Mouse (Mus musculus): ENCODE data around the gene Tbc1d4.

Gene Tbc1d4

DNA sequence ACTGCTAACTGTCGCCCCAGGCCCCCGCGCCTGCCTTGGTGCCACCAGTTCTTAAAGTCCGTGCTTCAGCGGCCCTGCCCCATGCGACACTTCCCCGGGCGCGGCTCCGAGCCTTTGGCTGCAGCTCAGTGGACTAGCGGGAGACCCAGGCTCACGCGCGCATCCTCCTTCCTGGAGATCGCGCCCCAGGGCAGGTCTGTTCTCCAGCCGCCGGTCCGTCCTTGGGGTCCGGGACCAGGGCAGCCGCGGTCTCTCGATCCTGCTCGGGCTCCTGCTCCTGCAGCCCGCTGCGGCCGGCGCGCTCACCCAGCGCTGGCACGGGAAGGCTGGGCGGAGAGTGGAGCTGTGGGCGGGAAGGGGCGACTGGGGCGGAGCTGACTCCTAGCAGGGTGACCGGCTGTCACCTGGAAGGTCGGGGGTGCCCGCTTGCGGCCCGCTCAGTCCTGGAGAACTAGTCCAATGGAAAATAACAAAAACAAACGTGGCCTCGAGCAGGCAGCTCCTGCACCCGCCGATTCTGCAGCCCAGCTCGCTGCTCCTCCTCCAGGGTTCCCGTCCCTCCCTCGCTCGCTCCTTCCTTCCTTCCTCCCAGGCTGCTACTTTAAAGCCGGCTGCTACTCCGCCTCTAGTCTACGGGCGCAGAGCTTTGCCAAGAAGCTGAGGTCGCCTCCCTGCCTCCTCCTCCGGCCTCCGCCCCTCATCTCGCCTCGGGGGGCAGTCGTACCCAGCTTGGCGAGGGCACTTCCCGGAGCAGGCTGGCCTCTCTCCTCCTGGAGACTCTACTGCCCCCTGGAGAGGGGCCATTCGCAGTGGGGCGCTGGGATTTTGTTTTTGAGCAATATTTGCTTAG is at the start of gene Tbc1d4:
Gene Tbc1d4, minus strand, starts transcription at position 673 of the 850 bp plus-strand sequence.
- peak; percentile 88 for ATAC-seq (ENCODE audit: low TSS enrichment)

DNA sequence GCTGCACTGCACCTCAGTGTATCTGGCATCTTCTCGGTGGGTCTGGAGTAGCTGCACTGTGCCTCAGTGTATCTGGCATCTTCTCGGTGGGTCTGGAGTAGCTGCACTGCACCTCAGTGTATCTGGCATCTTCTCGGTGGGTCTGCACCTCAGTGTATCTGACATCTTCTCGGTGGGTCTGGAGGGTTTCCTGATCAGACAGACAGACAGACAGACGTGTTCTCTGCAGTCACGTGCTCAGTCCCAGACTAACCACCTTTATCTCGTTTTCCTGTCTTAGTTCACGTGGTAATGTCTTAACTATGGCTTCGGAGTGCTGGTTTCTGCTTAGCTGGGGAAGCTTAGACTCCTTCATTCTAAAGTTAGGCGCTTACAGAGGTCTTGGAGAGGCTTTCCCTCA is 47.3 kb upstream of the Tbc1d4 start:
- no peak for ATAC-seq (ENCODE audit: low TSS enrichment)

GRCm38 (mm10) chr14:101654526-101654909 is 45.5 kb upstream of the Tbc1d4 start:
- no peak for ATAC-seq (ENCODE audit: low TSS enrichment)

DNA sequence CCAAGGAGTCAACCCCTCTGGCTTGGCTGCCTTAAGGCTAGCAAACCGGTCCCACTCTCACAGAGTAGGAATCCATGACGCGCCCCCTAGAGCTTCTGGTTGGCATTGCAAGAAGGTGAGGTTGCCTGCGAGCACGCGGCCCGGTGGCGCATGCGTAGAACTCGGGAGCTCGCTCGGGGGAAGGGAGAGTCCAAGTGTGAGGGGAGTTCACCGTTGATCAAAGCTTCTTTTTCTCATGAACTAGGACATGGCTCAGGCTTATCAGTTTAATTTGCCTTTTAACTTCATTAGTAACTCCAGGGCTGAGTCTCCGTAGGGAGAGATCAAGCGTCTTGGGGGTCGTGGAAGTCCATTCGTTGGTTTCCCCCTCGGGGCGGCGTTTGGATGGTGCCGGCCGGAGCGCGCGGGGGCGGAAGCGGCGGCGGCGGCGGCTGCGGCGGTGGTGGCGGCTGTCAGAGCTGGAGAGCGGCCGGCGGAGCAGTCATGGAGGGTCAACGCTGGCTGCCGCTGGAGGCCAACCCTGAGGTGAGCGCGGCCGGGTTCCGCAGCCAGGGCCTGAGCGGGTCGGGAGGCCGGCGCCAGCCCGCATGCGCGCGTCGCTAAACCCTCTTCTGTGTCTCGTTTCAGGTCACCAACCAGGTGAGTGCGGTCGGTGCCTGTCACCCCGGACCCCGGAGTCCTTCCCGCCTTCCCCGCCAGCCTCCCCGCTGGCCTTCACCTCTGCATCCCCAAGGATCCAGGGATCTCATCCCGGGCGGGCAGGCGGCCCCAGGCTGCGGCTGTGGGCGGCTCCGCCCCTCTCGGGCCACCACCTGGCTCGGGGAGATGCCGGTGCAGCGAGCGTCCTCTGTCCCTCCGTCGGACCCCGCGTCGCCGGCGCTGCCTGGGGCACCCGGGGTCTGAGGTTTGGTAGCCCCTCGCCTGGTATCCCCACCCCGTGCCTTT is 44.9 kb upstream of the Tbc1d4 start, which contains the start of gene Uchl3:
Gene Uchl3, plus strand, starts transcription at position 387 of the 945 bp plus-strand sequence.
- ATAC-seq (ENCODE audit: low TSS enrichment) = peak; percentile 95

GRCm38 (mm10) chr14:101652571-101652970 is 43.6 kb upstream of the Tbc1d4 start:
- no peak for ATAC-seq (ENCODE audit: low TSS enrichment)

GRCm38 (mm10) chr14:101650551-101650950 is 41.6 kb upstream of the Tbc1d4 start:
- no peak for ATAC-seq (ENCODE audit: low TSS enrichment)

- ATAC-seq (ENCODE audit: low TSS enrichment) = no peak
Measured at GRCm38 (mm10) chr14:101644948-101645347, 36.0 kb upstream of the Tbc1d4 start.

- ATAC-seq (ENCODE audit: low TSS enrichment) = peak; percentile 99
Measured at GRCm38 (mm10) chr14:101640153-101640843, 31.3 kb upstream of the Tbc1d4 start, which contains the start of gene Commd6. TSS of gene Commd6 (minus strand) at chr14:101640686.

- no peak for ATAC-seq (ENCODE audit: low TSS enrichment)
Measured at GRCm38 (mm10) chr14:101637381-101637780, 28.4 kb upstream of the Tbc1d4 start.

DNA sequence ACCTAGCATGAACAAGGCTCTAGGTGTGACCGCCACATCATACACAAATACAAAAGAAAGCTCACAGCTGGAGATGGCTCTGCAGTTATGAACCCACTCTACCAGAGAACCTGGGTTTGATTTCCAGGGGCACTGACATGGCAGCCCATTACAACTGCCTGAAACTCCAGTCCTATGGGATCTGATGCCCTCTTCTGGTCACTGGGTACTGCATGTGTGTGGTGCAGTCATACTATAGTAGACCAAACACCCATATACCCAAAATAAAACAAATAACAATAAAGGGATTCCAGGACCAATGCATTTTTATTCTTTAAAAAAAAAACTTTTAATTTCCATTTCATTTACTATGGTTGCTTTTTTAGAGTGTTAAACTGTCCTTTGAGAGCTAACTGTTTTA is 26.8 kb upstream of the Tbc1d4 start:
- ATAC-seq (ENCODE audit: low TSS enrichment) = no peak

GRCm38 (mm10) chr14:101630548-101630947 is 21.6 kb upstream of the Tbc1d4 start:
- ATAC-seq (ENCODE audit: low TSS enrichment) = no peak

DNA sequence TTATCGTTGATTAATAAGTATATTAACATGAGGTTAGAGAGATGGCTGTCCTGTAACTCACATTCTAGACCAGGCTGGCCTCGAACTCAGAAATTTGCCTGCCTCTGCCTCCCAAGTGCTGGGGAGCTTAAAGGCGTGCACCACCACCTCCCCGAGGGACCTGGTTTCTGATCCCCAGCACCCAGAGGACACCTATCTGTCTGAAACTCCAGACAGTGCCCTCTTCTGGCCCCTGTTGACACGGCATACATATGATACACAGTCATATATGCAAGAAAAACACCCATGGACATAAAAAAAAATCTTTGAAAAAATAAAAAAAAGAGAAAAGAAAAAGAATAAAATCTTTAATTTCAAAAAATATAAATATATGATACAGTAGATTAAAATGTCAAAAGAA is 8.7 kb upstream of the Tbc1d4 start:
- ATAC-seq (ENCODE audit: low TSS enrichment) = no peak

- ATAC-seq (ENCODE audit: low TSS enrichment) = 0 out of 2 replicates have a peak, but pooled peaks have one; percentile 31
Measured at GRCm38 (mm10) chr14:101616178-101616577, 7.2 kb upstream of the Tbc1d4 start.

DNA sequence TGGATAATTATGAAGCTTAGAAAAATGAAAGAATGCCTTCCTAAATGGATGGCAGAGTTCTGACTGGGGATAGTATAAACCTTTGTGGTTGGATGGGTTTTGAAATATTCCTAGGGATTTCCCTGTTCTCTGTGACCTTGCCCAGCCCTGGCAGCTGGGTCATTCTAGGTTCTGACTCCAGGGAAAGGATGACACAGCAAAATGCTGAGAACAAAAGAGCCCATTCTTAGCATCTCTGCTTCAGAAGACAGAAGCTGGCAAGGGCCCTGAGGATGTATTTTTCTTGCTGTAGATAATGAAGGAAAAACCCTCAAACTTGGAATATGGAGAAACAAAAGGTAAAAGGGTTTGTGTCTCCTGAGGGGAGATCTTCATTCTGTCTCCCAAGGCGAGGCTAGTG is 4.2 kb upstream of the Tbc1d4 start:
- ATAC-seq (ENCODE audit: low TSS enrichment) = no peak

DNA sequence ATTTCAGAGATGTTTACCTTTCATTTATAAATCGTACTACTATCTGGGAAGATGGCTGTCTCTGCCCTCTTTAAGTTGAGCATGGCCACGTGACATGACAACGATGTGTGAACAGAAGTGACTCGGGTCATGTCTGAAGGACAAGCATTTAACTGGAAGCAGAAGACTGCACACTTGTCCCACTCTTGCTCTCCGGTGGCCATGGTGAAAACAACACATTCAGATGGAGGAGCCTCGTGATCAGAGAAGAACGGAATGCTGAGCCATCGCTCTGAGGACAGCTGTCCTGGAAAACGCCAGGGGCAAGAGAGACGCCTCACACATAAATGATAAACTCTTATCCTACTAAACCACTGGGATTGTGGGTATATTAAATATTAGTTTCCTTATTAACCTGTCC is 1.7 kb upstream of the Tbc1d4 start:
- no peak for ATAC-seq (ENCODE audit: low TSS enrichment)

GRCm38 (mm10) chr14:101607631-101608518 is 1.1 kb downstream of the Tbc1d4 start:
- ATAC-seq (ENCODE audit: low TSS enrichment) = peak; percentile 32

DNA sequence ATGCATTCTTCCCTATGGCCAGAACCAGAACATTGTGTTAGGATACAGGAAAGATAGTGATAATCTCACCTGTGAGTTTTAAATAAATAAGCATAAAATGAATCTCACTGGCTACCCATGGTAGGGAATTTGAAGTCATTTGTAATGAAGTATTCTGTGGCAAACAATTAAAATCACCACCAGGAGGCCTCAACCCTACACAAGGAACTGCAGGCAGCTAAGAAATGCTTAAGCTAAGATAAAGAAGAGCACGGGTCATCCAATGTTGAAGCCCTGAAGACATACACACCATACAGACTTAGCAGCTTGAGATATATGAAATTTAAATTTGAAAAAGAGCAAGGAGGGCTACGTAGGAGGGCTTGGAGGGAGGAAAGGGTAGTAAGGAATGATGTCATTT is 3.1 kb downstream of the Tbc1d4 start:
- no peak for ATAC-seq (ENCODE audit: low TSS enrichment)

DNA sequence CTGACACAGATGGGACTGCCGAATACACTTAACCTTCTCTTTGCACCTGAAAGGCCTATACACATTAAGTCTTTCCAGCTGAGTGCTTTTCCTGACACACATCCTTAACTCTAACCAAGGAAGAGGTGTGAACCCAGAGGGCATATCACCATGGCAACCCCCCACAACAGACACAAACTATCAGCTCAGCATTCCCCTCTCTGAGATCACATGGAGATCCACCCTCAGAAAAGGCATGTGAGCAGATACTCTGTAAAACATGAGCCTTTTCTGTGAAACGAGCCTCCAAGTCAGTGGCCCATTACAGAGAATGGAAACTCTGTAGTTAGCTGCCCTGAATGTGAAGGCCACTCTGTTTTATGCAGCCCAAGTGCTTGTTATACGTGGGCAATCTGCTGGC is 6.1 kb downstream of the Tbc1d4 start:
- ATAC-seq (ENCODE audit: low TSS enrichment) = no peak

DNA sequence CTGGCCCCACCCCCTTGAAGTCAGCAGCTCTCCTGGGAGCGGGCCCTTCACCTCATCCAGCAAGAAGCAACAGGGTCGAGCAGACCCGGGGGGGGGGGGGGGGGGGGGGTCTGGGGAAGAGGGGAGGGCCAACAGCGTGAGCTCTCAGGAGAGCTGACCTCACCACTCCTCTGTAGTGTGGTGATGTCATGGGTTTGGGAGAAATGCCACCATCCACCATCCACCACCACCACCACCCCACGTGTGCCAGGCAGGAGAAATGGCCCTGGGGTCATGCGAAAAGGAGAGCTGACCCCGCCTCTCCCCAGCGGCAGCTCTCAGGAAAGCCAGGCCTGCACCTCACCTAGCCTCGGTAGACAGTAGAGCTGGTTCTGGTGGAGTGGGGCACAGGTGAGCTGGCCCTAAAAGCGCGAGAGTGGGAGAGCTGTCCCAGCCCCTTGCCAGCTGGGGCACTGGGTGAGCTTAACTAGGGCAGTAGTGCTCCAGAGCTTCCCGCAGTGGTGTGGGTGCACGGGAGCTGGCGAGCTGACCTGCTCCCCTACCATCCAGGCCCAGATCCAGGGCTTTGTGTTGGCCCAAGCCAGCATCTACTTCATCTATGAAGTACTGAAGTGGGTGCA is 11.8 kb downstream of the Tbc1d4 start:
- no peak for ATAC-seq (ENCODE audit: low TSS enrichment)

DNA sequence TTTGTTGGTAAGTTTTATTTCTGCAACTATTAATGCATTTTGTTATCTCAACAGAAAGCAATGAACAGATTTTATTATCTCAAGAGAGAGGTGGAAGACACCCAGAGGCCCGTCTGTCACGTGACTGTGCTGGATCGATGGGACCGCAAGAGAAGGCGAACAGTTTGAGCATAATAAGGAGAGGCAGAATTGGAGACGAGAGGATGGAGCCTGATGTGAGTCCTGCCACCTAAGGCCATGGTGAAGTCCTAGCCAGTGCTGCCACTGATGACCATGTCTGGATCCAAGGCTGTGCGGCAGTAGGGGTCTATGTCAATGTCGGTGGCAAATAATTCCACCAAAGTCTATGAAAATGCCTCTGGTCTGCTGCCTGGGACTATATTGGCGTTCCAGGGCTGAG is 12.3 kb downstream of the Tbc1d4 start:
- no peak for ATAC-seq (ENCODE audit: low TSS enrichment)
